ENCODE assay signal across 25 mouse cellular contexts in the genomic region with DNA sequence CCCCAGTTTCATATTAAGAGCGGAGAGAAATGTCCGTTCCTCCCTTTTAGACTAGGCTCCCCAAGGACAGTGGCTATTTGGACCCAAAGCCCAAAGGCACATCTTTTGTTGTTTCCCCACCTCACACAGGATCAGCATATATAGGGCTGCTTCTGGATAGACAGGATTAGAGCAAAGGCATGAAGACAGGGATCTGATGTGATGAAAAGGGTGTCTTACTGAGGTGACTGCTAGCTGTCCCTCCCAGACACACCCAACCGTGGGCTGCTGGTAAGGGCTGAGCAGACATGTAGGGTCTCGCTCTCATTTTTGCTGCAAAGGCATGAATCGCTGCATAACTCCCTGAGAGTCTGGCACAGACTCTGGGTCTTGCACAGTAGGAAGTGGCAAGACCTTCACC. TPM values are rescaled to one million over a fixed set of nuclear protein-coding genes. Genes with fewer than 3 reads are reported as not detected.
"Had no signal": no experiment of that assay in that cellular context is flagged by ENCODE, and none has a peak within 500 bp of the region (broad histone marks: within the 10 kb centered on the region; RNA-seq: fewer than 3 reads in every experiment).

No protein-coding gene starts in this region.

- DNase-seq: lung, adult 18-20 months; lung, embryonic 14.5 days; lung, postnatal 10 days; lung, postnatal 4 days; midbrain, embryonic 14.5 days; retina, postnatal 1 day; right cerebral cortex, adult 18-20 months; right cerebral cortex, postnatal 25 days; right cerebral cortex, postnatal 4 days; spleen, adult 18-20 months; thymus, adult 18-20 months; thymus, postnatal 14 days; thymus, postnatal 36 days had no signal

- H3K4me3 ChIP-seq: midbrain, embryonic 10.5 days; midbrain, embryonic 12.5 days; myocyte; neural tube, embryonic 13.5 days; neural tube, embryonic 15.5 days had no signal

- H3K27ac ChIP-seq: midbrain, embryonic 10.5 days; midbrain, embryonic 12.5 days; neural tube, embryonic 13.5 days; neural tube, embryonic 15.5 days had no signal

- H3K36me3 ChIP-seq: midbrain, embryonic 10.5 days; midbrain, embryonic 12.5 days; neural tube, embryonic 13.5 days; neural tube, embryonic 15.5 days had no signal

- H3K9me3 ChIP-seq: midbrain, embryonic 10.5 days; midbrain, embryonic 12.5 days; neural tube, embryonic 13.5 days; neural tube, embryonic 15.5 days had no signal

- H3K9ac ChIP-seq: lung, embryonic 14.5 days; midbrain, embryonic 12.5 days; neural tube, embryonic 13.5 days; neural tube, embryonic 15.5 days had no signal

- H3K27me3 ChIP-seq: midbrain, embryonic 12.5 days; neural tube, embryonic 13.5 days; neural tube, embryonic 15.5 days had no signal

- H3K4me1 ChIP-seq: midbrain, embryonic 10.5 days; midbrain, embryonic 12.5 days; neural tube, embryonic 13.5 days; neural tube, embryonic 15.5 days had no signal

- H3K4me2 ChIP-seq: lung, embryonic 14.5 days; midbrain, embryonic 12.5 days; neural tube, embryonic 13.5 days; neural tube, embryonic 15.5 days had no signal

- ATAC-seq: midbrain, embryonic 16.5 days had no signal

RNA-seq across cellular contexts. Expression of gene Gm10972, which starts 14.2 kb away (rescaled TPM):
- polyA plus RNA-seq: lung, embryonic 14.5 days; lung, embryonic 16.5 days; midbrain, embryonic 10.5 days; midbrain, embryonic 12.5 days; midbrain, embryonic 14.5 days; midbrain, embryonic 16.5 days; myocyte; neural tube, embryonic 11.5 days; neural tube, embryonic 13.5 days; neural tube, embryonic 15.5 days; small intestine, adult 2 months; stomach, embryonic 14.5 days; stomach, embryonic 16.5 days; thymus, postnatal 0 days had no signal
